Mouse (Mus musculus): ENCODE measurements at regions not wholly inside any gene's neighbourhood (a gene's known extent, or its start where the extent isn't known, plus 50 kb on each side); places are given as distances from the start of the nearest gene placed in this dataset.
A peak's percentile ranks its signal among the peaks of the same experiment; 100 is the strongest.

DNA sequence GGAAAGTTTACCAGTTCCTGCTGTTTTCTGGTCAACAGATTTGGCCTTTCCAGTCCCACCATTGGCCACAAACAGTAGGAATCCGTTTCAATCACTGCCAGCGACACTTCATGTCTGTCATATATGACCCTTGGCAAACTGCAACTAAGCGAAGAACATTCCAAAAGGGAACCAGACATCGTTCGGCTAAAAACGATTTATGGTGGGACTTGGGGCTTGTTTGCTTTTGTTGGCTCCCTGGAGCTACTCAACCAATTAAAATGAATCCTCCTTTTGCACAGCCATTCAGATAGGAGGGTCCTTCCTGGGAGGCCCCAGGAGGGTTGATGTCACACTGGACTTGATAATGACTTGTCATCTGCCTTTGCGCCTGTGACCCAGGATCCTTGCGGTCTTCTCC lies 490.9 kb upstream of the Etaa1 start:
- 75% methylated on average over 8 of the region's 8 CpGs for WGBS
- TF ChIP-seq CTCF (IDR thresholded peaks at IDR 0.05; ENCODE audit: low read depth), result no peak

DNA sequence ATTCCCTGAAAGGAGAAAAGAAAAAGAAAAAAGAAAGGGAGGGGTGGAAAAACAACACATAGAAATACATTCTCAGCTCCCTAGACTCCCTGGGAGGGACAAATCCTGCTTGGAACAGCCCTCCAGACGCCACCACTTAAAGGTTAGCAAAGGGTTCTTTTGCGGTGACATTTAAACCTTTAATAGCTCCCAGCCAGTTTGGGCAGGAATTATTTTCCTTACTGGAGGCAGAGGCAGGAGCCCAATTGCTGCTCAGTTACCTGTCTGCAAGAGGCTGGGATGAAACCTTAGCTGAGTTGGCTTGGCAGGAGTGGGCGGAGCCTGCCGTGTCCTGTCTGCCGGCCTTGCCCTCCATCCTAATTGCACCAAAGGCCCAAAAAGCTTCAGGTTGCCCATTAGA lies 490.4 kb upstream of the Etaa1 start:
- TF ChIP-seq CTCF (IDR thresholded peaks at IDR 0.05; ENCODE audit: low read depth), result no peak
- no peak overlapping the region for H3K27ac ChIP-seq
- ATAC-seq (no peak), DNase-seq (ENCODE audit: low spot score) (no peak)
- no peaks in the 10 kb centered on the region for H3K36me3 ChIP-seq (ENCODE audit: insufficient read depth, low read length)
- no peaks in the 10 kb centered on the region for H3K4me1 ChIP-seq (ENCODE audit: insufficient read depth, low read length)
- no peak overlapping the region for H3K4me2 ChIP-seq (ENCODE audit: low read depth, low read length)
- H3K27me3 ChIP-seq (ENCODE audit: insufficient read depth, low read length), result no peaks in the 10 kb centered on the region
- WGBS, result 65% methylated on average over 5 of the region's 5 CpGs
- no peak overlapping the region for H3K9ac ChIP-seq (replicated peaks; ENCODE audit: low read length)
- no peak overlapping the region for H3K4me3 ChIP-seq (ENCODE audit: low read length)
- no peaks in the 10 kb centered on the region for H3K9me3 ChIP-seq (ENCODE audit: low read length)

More for the DNA sequence above, 490.9 kb upstream of the Etaa1 start:
- no peak overlapping the region for H3K9ac ChIP-seq (replicated peaks; ENCODE audit: low read length)
- H3K27me3 ChIP-seq (ENCODE audit: insufficient read depth, low read length), result no peaks in the 10 kb centered on the region
- no peaks in the 10 kb centered on the region for H3K9me3 ChIP-seq (ENCODE audit: low read length)
- no peak for ATAC-seq
- H3K36me3 ChIP-seq (ENCODE audit: insufficient read depth, low read length), result no peaks in the 10 kb centered on the region
- no peak overlapping the region for H3K27ac ChIP-seq
- DNase-seq (ENCODE audit: low spot score), result no peak
- H3K4me2 ChIP-seq (ENCODE audit: low read depth, low read length), result no peak overlapping the region
- H3K4me3 ChIP-seq (ENCODE audit: low read length), result no peak overlapping the region
- no peaks in the 10 kb centered on the region for H3K4me1 ChIP-seq (ENCODE audit: insufficient read depth, low read length)

DNA sequence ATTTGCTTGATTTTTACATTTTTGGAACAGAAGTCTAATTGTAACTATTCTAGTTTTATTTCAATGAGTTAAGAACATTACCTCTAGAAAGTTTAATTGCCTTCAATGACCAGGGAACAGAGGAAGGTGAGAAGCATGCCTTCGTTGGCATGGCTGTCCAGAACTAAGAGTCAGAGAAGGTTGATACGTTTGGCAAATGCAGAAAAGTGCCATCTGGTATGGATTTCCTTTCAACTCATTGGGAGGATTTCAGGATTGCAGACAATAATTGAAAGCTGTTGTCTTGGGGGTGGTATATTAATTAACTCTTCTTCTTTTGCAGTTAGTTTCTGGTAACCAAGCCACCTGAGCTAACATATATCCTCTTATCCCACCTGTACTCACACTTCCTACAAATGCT lies 489.5 kb upstream of the Etaa1 start:
- no peak for ATAC-seq
- H3K27me3 ChIP-seq (ENCODE audit: insufficient read depth, low read length), result no peaks in the 10 kb centered on the region
- H3K27ac ChIP-seq, result no peak overlapping the region
- no peak overlapping the region for H3K4me2 ChIP-seq (ENCODE audit: low read depth, low read length)
- DNase-seq (ENCODE audit: low spot score), result no peak
- H3K4me3 ChIP-seq (ENCODE audit: low read length), result no peak overlapping the region
- H3K36me3 ChIP-seq (ENCODE audit: insufficient read depth, low read length), result no peaks in the 10 kb centered on the region
- no peaks in the 10 kb centered on the region for H3K9me3 ChIP-seq (ENCODE audit: low read length)
- no peak for TF ChIP-seq CTCF (IDR thresholded peaks at IDR 0.05; ENCODE audit: low read depth)
- 79% methylated on average over 2 of the region's 2 CpGs for WGBS
- H3K9ac ChIP-seq (replicated peaks; ENCODE audit: low read length), result no peak overlapping the region
- no peaks in the 10 kb centered on the region for H3K4me1 ChIP-seq (ENCODE audit: insufficient read depth, low read length)

DNA sequence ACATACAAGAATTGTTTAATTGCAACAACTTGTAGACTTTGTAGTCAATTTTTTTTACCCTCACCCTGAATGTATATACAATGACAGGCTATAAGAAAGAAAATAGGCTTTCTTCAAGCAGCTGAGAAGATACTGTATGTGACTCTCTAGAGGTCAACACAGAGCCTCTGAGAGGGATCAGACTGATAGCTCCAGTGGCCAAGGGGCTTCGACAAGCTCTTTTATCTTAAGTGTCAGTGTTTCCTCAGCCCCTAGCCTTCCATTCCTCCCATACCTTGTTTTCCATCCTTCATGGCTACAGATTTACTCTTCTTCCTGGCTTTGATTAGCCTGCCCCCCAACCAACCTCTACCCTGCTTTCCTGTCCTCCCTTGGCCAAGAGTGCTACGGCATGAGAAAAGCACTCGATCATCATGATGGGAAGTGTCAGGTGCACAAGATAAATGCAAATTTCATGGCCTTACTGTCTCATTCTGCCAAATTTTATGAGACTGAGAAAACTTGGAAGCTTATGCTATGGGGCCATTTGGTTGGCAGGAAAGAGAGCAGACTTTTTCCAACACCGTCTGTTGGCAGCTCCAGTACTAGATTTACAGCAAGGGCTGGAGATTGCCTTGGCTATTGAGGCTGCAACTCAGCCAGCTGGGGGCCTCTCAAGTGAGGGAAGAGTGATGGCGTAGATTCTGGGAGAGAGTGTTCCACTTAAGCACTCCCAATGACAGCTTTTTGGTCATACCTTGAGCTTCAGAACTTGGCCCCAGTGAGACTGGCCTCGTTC lies 484.3 kb upstream of the Etaa1 start:
- Histone ChIP-seq H3K4me2 (ENCODE audit: low read depth, low read length) (no peak overlapping the region), H3K36me3 (ENCODE audit: insufficient read depth, low read length) (no peaks in the 10 kb centered on the region), H3K27ac (no peak overlapping the region), H3K4me3 (ENCODE audit: low read length) (no peak overlapping the region), H3K27me3 (ENCODE audit: insufficient read depth, low read length) (no peaks in the 10 kb centered on the region), H3K4me1 (ENCODE audit: insufficient read depth, low read length) (no peaks in the 10 kb centered on the region), H3K9ac (replicated peaks; ENCODE audit: low read length) (no peak overlapping the region), H3K9me3 (ENCODE audit: low read length) (no peaks in the 10 kb centered on the region)
- ATAC-seq (peak; percentile 81), DNase-seq (ENCODE audit: low spot score) (peak; percentile 62)
- no peak for TF ChIP-seq CTCF (IDR thresholded peaks at IDR 0.05; ENCODE audit: low read depth)
- 61% methylated on average over 6 of the region's 6 CpGs for WGBS

DNA sequence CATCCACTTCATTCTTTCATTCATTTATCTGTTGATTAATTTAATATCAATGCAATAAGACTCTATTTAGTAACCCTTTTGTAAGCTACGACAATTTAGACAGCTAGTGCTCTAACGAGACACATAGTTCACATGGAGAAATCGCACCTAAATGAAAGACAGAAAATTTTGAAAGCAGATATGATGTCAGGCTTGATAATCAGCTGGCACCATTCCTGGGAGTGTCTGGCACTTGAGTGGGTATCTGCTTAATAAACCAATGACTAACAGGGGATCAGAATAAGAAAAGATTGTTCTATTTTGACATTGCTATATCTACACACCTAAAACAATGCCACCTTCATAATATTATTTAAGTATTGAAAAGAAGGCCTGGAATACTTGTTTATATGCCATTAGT lies 467.4 kb upstream of the Etaa1 start:
- Histone ChIP-seq H3K9me3 (ENCODE audit: low read length) (no peaks in the 10 kb centered on the region), H3K4me3 (ENCODE audit: low read length) (no peak overlapping the region), H3K4me1 (ENCODE audit: insufficient read depth, low read length) (no peaks in the 10 kb centered on the region), H3K27ac (no peak overlapping the region), H3K9ac (replicated peaks; ENCODE audit: low read length) (no peak overlapping the region), H3K27me3 (ENCODE audit: insufficient read depth, low read length) (no peaks in the 10 kb centered on the region), H3K4me2 (ENCODE audit: low read depth, low read length) (no peak overlapping the region), H3K36me3 (ENCODE audit: insufficient read depth, low read length) (no peaks in the 10 kb centered on the region)
- DNase-seq (ENCODE audit: low spot score), result no peak
- ATAC-seq, result no peak
- 70% methylated on average over 3 of the region's 3 CpGs for WGBS
- TF ChIP-seq CTCF (IDR thresholded peaks at IDR 0.05; ENCODE audit: low read depth), result no peak

- no peak for DNase-seq (ENCODE audit: low spot score)
- Histone ChIP-seq H3K36me3 (ENCODE audit: insufficient read depth, low read length) (no peaks in the 10 kb centered on the region), H3K4me2 (ENCODE audit: low read depth, low read length) (no peak overlapping the region), H3K9ac (replicated peaks; ENCODE audit: low read length) (no peak overlapping the region), H3K27me3 (ENCODE audit: insufficient read depth, low read length) (no peaks in the 10 kb centered on the region), H3K27ac (no peak overlapping the region), H3K4me1 (ENCODE audit: insufficient read depth, low read length) (no peaks in the 10 kb centered on the region), H3K4me3 (ENCODE audit: low read length) (no peak overlapping the region), H3K9me3 (ENCODE audit: low read length) (no peaks in the 10 kb centered on the region)
- no peak for TF ChIP-seq CTCF (IDR thresholded peaks at IDR 0.05; ENCODE audit: low read depth)
- WGBS, result 77% methylated on average over 1 of the region's 1 CpGs
- no peak for ATAC-seq
Observed at GRCm38 (mm10) chr11:18413769-18414168, 460.1 kb upstream of the Etaa1 start.

DNA sequence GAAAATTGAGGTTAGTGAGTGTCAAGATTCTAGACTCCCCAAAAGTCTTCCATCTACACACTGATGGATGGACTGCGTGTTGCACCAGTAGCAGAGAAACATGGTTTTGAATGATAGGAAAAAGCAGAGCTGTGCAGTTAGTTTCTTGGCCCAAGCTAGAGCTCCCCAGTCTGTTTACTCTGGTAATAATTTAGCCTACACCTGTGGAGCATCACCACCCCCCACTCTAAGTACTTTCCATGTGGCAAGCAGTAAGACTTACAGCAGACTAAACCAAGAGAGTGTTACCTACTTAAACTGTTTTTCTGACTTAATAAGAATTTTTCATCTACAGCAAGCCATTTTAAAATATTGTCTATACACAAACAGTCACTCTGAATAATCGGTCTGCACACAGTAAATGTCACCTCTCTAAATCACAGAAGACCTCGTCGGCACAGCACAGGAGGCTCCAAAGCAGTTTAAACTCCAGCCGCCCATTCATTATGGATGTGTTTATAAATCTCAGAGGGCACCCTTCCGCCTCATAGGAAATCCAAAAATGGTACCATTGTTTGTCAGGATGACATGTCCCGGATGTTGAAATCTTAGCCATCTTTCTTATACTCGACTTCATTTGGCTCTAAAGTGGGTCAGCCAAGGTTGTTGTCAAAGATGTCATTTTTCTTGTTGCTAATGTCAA lies 454.5 kb upstream of the Etaa1 start:
- DNase-seq (ENCODE audit: low spot score), result no peak
- 57% methylated on average over 8 of the region's 8 CpGs for WGBS
- no peaks in the 10 kb centered on the region for H3K27me3 ChIP-seq (ENCODE audit: insufficient read depth, low read length)
- no peaks in the 10 kb centered on the region for H3K36me3 ChIP-seq (ENCODE audit: insufficient read depth, low read length)
- no peak overlapping the region for H3K27ac ChIP-seq
- no peaks in the 10 kb centered on the region for H3K4me1 ChIP-seq (ENCODE audit: insufficient read depth, low read length)
- no peak for TF ChIP-seq CTCF (IDR thresholded peaks at IDR 0.05; ENCODE audit: low read depth)
- H3K4me2 ChIP-seq (ENCODE audit: low read depth, low read length), result no peak overlapping the region
- H3K4me3 ChIP-seq (ENCODE audit: low read length), result no peak overlapping the region
- H3K9ac ChIP-seq (replicated peaks; ENCODE audit: low read length), result no peak overlapping the region
- ATAC-seq, result no peak
- H3K9me3 ChIP-seq (ENCODE audit: low read length), result no peaks in the 10 kb centered on the region
